Mouse (Mus musculus) heart, adult 8-10 months (tissue): ENCODE measurements around the gene Tmem92. TPM values are rescaled to one million over a fixed set of nuclear protein-coding genes. Genes with fewer than 3 reads are reported as not detected.
"Not testable (repeated sequence)": the region's sequence is repeated elsewhere in the genome, so short reads cannot be mapped to it uniquely, and the experiment has no call there.

Source experiments
- DNase-seq: peaks from one replicate; pipeline ENCODE4 v3.0.0; 2022; ENCODE audit warnings: low spot score
- total RNA-seq, 4 experiments: library from RNA; stranded (reverse); gene quantifications; 2 replicates each; pipeline ENCODE4 v1.2.4; 2022

The Tmem92 gene
- not detected for total RNA-seq

GRCm38 (mm10) chr11:94782603-94783002 lies at the start of gene Tmem92:
TSS of gene Tmem92 (minus strand) at chr11:94782703.
- DNase-seq, result no peak

- DNase-seq, result no peak
These were observed 46.5 kb upstream of the Tmem92 start for GRCm38 (mm10) chr11:94828966-94829365.

GRCm38 (mm10) chr11:94819427-94819826 lies 36.9 kb upstream of the Tmem92 start:
- not testable (repeated sequence) for DNase-seq

GRCm38 (mm10) chr11:94818946-94819345 lies 36.4 kb upstream of the Tmem92 start:
- not testable (repeated sequence) for DNase-seq

- DNase-seq, result not testable (repeated sequence)
These were observed 29.0 kb upstream of the Tmem92 start for GRCm38 (mm10) chr11:94811537-94811936.

GRCm38 (mm10) chr11:94791700-94792099 lies 9.2 kb upstream of the Tmem92 start:
- no peak for DNase-seq

- peak; percentile 34 for DNase-seq
These were observed 2.7 kb upstream of the Tmem92 start for GRCm38 (mm10) chr11:94785247-94785646.

- DNase-seq, result no peak
These were observed 7.5 kb downstream of the Tmem92 start for GRCm38 (mm10) chr11:94774887-94775497.

- DNase-seq, result no peak
These were observed 8.7 kb downstream of the Tmem92 start for GRCm38 (mm10) chr11:94773851-94774250.

GRCm38 (mm10) chr11:94772363-94773055 lies 10.0 kb downstream of the Tmem92 start:
- no peak for DNase-seq

- no peak for DNase-seq
These were observed 15.3 kb downstream of the Tmem92 start for GRCm38 (mm10) chr11:94767241-94767640.

GRCm38 (mm10) chr11:94762775-94763174 lies 19.7 kb downstream of the Tmem92 start:
- DNase-seq, result no peak

GRCm38 (mm10) chr11:94762281-94762680 lies 20.2 kb downstream of the Tmem92 start:
- no peak for DNase-seq

- no peak for DNase-seq
These were observed 21.7 kb downstream of the Tmem92 start for GRCm38 (mm10) chr11:94760799-94761198.

- no peak for DNase-seq
These were observed 22.1 kb downstream of the Tmem92 start for GRCm38 (mm10) chr11:94760364-94760763.

GRCm38 (mm10) chr11:94759916-94760315 lies 22.6 kb downstream of the Tmem92 start:
- no peak for DNase-seq

GRCm38 (mm10) chr11:94752946-94753713 lies 29.4 kb downstream of the Tmem92 start:
- DNase-seq, result no peak

GRCm38 (mm10) chr11:94741732-94742272 lies 40.7 kb downstream of the Tmem92 start, which contains the start of gene Cdc34b:
TSS of gene Cdc34b (plus strand) at chr11:94741782.
- no peak for DNase-seq

- no peak for DNase-seq
These were observed 46.8 kb downstream of the Tmem92 start for GRCm38 (mm10) chr11:94735746-94736145.

GRCm38 (mm10) chr11:94732773-94733172 lies 49.7 kb downstream of the Tmem92 start:
- DNase-seq, result no peak

- DNase-seq, result no peak
These were observed 51.3 kb downstream of the Tmem92 start for GRCm38 (mm10) chr11:94731229-94731628.

- DNase-seq, result peak; percentile 71
These were observed 52.2 kb downstream of the Tmem92 start for GRCm38 (mm10) chr11:94730261-94730660.
